Mouse (Mus musculus): Measurements from ENCODE around the gene Sspn.

The Sspn gene

DNA sequence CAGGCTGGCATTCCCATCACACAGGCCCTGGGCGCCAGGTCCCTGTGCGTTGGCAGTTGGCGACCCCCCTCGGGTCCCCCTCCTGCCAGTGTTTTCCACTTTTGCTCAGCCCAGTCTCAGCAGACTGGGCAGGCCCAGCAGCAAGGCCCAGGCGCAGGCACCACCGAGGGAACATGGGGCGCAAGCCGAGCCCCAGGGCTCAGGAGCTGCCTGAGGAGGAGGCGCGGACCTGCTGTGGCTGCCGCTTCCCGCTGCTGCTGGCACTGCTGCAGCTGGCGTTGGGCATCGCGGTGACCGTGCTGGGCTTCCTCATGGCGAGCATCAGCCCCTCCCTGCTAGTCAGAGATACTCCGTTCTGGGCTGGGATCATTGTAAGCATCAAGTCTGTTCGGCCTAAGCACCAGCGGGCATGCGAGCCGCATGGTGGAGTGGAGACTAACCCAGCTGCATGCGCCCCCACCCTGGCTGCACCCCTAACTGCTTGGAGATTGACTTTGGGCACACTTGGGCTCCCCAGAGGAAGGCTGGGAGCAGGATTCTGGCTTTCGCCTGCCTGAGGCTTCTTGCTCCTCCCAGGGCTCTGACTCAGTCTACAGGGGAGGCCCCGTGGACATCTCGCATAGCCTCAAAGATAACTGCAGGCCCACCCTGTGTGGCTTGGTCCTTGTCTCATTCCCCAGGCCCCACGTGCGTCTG lies 2.7 kb downstream of the Sspn start:
- DNase-seq (ENCODE audit: low spot score in 2 of 2) = peak; percentile 42 to 75

DNA sequence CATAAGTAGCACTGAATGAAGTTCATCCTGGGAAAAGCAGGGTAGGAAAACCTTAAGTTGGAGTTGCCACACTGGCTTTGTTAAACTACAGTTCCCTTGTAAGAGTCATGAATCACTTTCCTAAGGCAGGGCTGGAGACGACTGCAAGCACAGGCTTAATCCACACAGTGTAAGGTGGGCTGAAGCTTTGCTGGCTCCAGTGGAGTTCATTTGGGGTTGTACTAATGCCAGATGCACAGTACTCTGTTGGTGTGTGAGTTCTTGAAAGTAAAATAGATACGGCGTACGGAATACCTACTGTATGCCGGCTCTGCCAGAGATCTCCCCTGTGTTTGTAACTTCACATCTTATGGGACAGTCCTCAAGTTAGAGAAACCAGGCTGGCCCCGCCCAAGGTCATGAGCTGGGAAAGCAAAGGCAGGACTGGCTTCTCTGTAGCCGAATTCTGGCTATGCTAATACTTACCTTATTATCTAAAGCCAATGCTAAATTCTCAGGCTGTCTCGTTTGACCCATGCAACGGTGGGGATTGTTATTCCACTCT lies 3.3 kb downstream of the Sspn start:
- DNase-seq (ENCODE audit: low spot score in 2 of 2) = no peak

DNA sequence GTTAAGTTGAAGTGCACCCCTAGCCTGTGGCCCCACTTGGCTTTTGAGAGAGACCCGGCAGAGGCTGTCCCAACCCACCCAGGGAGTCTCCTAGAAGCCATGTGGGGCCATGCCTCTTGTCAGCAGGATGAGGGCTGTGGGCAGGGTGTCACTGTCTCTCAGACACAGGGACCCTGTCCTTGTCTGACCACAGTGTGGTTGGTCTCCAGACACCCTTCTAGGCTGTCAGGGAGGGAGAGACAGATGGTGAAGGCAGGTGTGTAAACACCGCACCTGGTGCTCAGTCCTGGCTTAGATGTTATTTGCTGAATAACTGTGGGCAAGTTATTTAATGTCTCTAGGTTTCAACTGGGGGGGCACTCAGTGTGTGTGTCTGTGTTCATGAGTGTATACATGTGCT lies 4.5 kb downstream of the Sspn start:
- DNase-seq (ENCODE audit: low spot score in 2 of 2) = no peak

DNA sequence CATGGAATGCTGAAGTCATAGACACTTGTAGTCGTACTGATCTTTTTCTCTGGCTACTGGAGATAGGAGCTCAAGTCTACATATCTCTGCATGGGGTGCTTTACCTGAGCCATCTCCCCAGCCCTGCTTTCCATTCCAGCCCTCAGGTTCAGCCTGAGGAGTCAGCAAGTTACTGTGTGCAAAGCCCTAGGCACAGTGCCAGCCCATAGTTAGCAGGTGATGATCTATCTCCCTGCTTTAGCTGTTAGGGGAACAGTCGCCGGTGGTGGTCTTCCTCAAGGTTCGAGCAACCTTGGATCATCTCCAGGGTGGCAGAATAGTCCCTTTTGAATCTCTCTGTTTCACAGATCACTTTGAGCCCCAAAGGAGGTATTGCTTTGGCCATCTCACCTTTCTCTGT lies 5.1 kb downstream of the Sspn start:
- peak in 1 of 2 experiments; percentile 14 for DNase-seq (ENCODE audit: low spot score in 2 of 2)

DNA sequence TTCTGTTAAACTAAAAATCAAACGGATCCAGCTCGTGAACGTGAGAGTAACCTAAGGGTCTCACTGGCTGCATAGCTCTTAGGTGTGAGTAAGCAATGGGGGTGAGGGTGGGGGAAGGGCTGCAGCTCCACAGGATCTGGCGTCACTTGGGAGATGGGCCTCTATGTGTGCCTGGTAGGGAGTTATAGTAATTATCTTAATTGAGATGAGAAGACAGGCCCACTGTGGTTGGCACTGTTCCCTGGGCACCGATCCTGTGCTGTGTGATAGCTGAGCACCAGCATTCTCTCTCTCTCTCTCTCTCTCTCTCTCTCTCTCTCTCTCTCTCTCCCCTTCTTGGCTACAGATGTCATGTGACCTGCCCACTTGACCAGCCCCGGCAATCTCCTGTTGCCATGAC lies 9.4 kb downstream of the Sspn start:
- no peak for DNase-seq (ENCODE audit: low spot score in 2 of 2)

GRCm38 (mm10) chr6:145942263-145942966 lies 11.0 kb downstream of the Sspn start:
- no peak for DNase-seq (ENCODE audit: low spot score in 2 of 2)

- DNase-seq (ENCODE audit: low spot score in 2 of 2) = no peak
Measured at GRCm38 (mm10) chr6:145943414-145943813, 12.0 kb downstream of the Sspn start.

DNA sequence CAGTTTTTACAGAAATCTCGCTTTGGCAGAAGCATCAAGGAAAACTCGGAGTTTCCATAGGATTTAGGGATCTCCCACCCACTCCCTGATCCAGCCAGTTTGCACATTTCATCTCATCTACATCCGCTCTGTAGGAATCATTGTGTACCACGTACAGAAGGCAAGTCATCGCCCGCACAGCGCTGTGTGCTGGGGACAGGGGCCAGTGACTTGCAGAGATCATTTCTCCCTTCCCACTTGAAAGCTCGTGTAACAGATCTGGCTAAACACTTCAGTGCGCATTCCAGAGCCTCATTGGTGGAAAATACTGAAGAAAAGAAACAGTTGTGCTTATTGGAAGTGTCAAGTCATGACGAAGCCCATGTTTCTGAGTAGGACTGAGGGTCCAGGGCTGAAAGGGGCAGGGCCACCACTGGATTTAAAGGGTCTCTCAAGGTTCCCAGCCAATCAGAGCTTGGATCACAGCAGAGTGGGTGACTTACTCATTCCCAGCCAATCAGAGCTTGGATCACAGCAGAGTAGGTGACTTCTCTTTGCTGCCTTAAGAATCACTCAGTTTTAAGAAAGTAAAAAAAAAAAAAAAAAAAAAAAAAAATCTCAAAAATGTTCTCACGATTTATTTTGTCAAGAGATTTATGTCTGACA lies 14.4 kb downstream of the Sspn start:
- DNase-seq (ENCODE audit: low spot score in 2 of 2) = no peak

DNA sequence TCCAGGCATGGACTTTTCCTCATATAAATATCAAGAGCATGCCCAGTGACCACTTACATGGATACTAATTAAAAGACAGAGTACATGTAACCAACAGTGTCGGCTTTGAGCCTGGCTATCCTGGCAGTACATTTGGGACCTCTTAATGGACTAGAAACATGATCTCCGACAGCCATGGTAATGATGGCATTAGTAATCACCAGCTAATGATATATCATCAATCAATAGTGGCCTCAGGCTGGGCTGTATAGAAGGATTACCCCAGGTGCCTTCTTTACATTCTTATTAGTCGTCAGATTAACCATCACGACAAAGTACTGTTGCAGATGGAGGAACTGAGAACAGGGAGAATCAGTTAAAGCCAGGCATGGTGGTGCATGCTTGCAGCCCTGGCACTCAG lies 17.6 kb downstream of the Sspn start:
- no peak for DNase-seq (ENCODE audit: low spot score in 2 of 2)

GRCm38 (mm10) chr6:145950626-145951025 lies 19.2 kb downstream of the Sspn start:
- no peak for DNase-seq (ENCODE audit: low spot score in 2 of 2)

GRCm38 (mm10) chr6:145952594-145952993 lies 21.2 kb downstream of the Sspn start:
- DNase-seq (ENCODE audit: low spot score in 2 of 2) = no peak

GRCm38 (mm10) chr6:145953121-145953896 lies 21.9 kb downstream of the Sspn start:
- no peak for DNase-seq (ENCODE audit: low spot score in 2 of 2)

DNA sequence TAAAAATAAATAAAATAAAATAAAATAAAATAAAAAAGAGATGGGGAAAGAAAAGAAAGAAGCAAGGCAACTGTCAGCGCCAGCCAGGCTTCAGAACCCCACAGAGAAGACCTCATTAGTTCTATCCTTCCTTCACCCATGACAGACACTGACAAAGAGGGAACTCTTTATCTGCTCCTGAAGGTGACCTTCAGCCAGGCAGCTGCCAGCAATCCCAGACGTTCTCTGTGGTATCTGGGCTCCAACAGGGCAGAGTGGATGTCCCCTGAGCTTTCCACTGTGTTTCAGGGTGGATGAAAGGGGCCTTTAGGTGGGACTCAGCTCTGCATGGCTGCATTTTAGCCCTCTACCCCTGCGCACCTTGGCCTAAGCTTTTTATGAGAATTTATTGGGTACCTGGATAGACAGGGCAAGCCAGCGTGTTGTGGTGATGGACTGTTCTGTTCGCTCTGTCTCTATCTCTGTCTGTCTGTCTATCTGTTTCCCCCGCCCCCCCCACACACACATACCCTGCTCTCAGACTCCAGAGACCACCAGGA lies 26.1 kb downstream of the Sspn start:
- no peak for DNase-seq (ENCODE audit: low spot score in 2 of 2)

- no peak for DNase-seq (ENCODE audit: low spot score in 2 of 2)
Measured at GRCm38 (mm10) chr6:145958070-145958469, 26.6 kb downstream of the Sspn start.

- DNase-seq (ENCODE audit: low spot score in 2 of 2) = no peak
Measured at GRCm38 (mm10) chr6:145961047-145961446, 29.6 kb downstream of the Sspn start.

GRCm38 (mm10) chr6:145963966-145964365 lies 32.5 kb downstream of the Sspn start:
- DNase-seq (ENCODE audit: low spot score in 2 of 2) = no peak

- no peak for DNase-seq (ENCODE audit: low spot score in 2 of 2)
Measured at GRCm38 (mm10) chr6:145967693-145968092, 36.3 kb downstream of the Sspn start.

DNA sequence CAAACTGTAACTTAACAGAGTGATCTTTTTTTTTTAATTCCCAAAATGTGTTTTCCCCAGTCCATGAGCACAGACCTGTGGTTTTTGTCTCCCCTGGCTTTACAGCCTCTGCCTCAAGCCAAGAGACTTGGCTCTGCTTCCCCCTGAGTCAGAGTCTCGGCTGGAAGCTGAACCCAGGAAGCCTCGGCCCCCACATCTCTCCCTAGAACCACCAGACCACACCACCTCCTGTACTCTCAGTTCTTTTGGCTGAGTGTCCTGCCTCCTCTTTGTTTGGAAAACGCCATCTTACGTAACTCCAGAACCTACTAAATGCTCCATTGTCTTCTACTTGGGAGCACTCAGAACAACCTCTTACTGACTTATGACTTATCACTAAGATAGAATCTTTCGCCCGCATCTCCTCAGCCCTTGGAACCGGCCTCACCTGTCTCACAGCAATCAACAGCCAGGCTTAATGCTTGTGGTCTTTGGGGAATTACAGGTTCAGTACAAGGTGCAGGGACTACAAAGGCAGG lies 36.9 kb downstream of the Sspn start:
- DNase-seq (ENCODE audit: low spot score in 2 of 2) = no peak

GRCm38 (mm10) chr6:145968821-145969220 lies 37.4 kb downstream of the Sspn start:
- DNase-seq (ENCODE audit: low spot score in 2 of 2) = no peak

DNA sequence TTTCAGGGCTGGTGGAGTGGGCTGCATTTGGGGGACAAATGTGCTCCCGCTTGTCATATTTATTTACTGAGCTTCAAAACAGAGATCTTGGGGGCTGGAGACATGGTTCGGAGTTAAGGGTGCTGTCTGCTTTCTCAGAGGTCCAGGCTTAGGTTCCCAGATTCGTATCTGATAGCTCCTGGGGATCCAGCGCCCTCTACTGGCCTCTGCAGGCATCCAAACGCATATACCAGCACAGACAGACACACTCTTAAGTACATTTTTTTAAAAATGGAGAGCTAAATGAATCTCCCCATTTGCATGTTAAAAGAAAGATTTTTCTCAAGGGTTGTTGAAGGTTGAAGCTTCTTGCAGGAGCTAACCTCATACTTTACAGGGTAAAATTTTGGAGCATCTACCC lies 38.1 kb downstream of the Sspn start:
- DNase-seq (ENCODE audit: low spot score in 2 of 2) = no peak

DNA sequence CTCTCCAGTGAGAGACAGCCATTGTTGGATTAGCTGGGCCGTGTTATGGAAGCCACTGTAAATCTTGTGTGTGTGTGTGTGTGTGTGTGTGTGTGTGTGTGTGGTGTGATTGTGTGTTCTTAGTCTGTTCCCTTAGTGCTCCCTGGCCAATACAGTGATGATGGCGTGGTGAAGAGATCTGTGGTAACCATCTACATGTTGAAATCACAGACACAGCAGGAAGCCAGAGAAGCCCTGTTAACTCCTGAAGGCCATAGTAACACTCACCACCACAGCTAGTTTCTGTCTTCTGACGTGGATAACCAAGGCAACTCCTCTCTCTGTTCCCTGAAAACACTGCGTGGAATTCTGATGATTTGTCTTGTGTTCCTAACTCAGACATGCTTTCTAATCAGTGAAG lies 40.7 kb downstream of the Sspn start:
- DNase-seq (ENCODE audit: low spot score in 2 of 2) = no peak
